Mouse (Mus musculus): ENCODE results near the gene Nat14.

GRCm38 (mm10) chr7:4918681-4919080, 3.1 kb upstream of the Nat14 start:
- TF ChIP-seq POLR2A (IDR thresholded peaks at IDR 0.05; ENCODE audit: control insufficient read depth, extremely low read depth, insufficient read depth, low read length, poor library complexity), result no peak
- TF ChIP-seq CTCF (IDR thresholded peaks at IDR 0.05; ENCODE audit: borderline replicate concordance, control insufficient read depth, extremely low read depth, insufficient read depth, low read length, poor library complexity), result no peak

Measured in thymus, adult 2 months (tissue).